Mouse (Mus musculus) monocyte, adult 5-6 weeks (primary cell): Measurements from ENCODE around the gene Cep57l1. TPM values are rescaled to one million over a fixed set of nuclear protein-coding genes. Genes with fewer than 3 reads are reported as not detected.

Experiments
- ATAC-seq: fragments of 153-309, 156-312 bp; replicated peaks from 2 replicates; pipeline ENCODE4 v1.8.0; 2017; ENCODE audit warnings: mild to moderate bottlenecking; ENCODE audit not compliant: low TSS enrichment, insufficient number of reproducible peaks, severe bottlenecking, poor library complexity, low FRiP score
- total RNA-seq: library from RNA; stranded (forward); fragments of 200-1000, 200-491, 200-594 nt; gene quantifications from 3 replicates; pipeline ENCODE4 v1.2.3, GENCODE M21; 2017

The Cep57l1 gene
- total RNA-seq, 1 experiment from 2014 or later: 4.2 TPM

GRCm38 (mm10) chr10:41758041-41758440 is 51.6 kb downstream of the Cep57l1 start:
- no peak for ATAC-seq

- no peak for ATAC-seq
Observed at GRCm38 (mm10) chr10:41757226-41757625, 52.4 kb downstream of the Cep57l1 start.

GRCm38 (mm10) chr10:41751867-41752480 is 57.7 kb downstream of the Cep57l1 start:
- ATAC-seq: peak; percentile 40

- ATAC-seq: no peak
Observed at GRCm38 (mm10) chr10:41749306-41749705, 60.4 kb downstream of the Cep57l1 start.

GRCm38 (mm10) chr10:41746554-41746953 is 63.1 kb downstream of the Cep57l1 start:
- ATAC-seq: no peak

- no peak for ATAC-seq
Observed at GRCm38 (mm10) chr10:41744006-41744405, 65.7 kb downstream of the Cep57l1 start.

GRCm38 (mm10) chr10:41740221-41740620 is 69.5 kb downstream of the Cep57l1 start:
- no peak for ATAC-seq

- no peak for ATAC-seq
Observed at GRCm38 (mm10) chr10:41737245-41737644, 72.4 kb downstream of the Cep57l1 start.

GRCm38 (mm10) chr10:41735398-41735797 is 74.3 kb downstream of the Cep57l1 start:
- ATAC-seq: no peak

- ATAC-seq: no peak
Observed at GRCm38 (mm10) chr10:41733214-41733613, 76.5 kb downstream of the Cep57l1 start.

GRCm38 (mm10) chr10:41731932-41732331 is 77.7 kb downstream of the Cep57l1 start:
- ATAC-seq: no peak

GRCm38 (mm10) chr10:41730746-41731145 is 78.9 kb downstream of the Cep57l1 start:
- no peak for ATAC-seq

GRCm38 (mm10) chr10:41726215-41726614 is 83.5 kb downstream of the Cep57l1 start:
- no peak for ATAC-seq

- ATAC-seq: no peak
Observed at GRCm38 (mm10) chr10:41719587-41719986, 90.1 kb downstream of the Cep57l1 start.

GRCm38 (mm10) chr10:41716029-41716897 is 93.4 kb downstream of the Cep57l1 start, which contains the start of gene Ccdc162:
TSS of gene Ccdc162 (minus strand) at chr10:41716634.
- no peak for ATAC-seq

- no peak for ATAC-seq
Observed at GRCm38 (mm10) chr10:41715557-41715956, 94.1 kb downstream of the Cep57l1 start.

GRCm38 (mm10) chr10:41711467-41711866 is 98.2 kb downstream of the Cep57l1 start:
- ATAC-seq: no peak

GRCm38 (mm10) chr10:41710773-41711172 is 98.9 kb downstream of the Cep57l1 start:
- ATAC-seq: no peak

- no peak for ATAC-seq
Observed at GRCm38 (mm10) chr10:41709341-41709740, 100.3 kb downstream of the Cep57l1 start.

GRCm38 (mm10) chr10:41699669-41700068 is 110.0 kb downstream of the Cep57l1 start:
- no peak for ATAC-seq
